Mouse (Mus musculus): ENCODE data around the gene C1qc. TPM values are rescaled to one million over a fixed set of nuclear protein-coding genes. Genes with fewer than 3 reads are reported as not detected.

The C1qc gene
- 71.8 and 90.1 TPM in 2 replicates for total RNA-seq (2014; rRNA removed)
- polyA plus RNA-seq (2015; fragmentation: Nextera tagmentation; extraction: Ambion mirVana): 47.1 and 48.3 TPM in 2 replicates

DNA sequence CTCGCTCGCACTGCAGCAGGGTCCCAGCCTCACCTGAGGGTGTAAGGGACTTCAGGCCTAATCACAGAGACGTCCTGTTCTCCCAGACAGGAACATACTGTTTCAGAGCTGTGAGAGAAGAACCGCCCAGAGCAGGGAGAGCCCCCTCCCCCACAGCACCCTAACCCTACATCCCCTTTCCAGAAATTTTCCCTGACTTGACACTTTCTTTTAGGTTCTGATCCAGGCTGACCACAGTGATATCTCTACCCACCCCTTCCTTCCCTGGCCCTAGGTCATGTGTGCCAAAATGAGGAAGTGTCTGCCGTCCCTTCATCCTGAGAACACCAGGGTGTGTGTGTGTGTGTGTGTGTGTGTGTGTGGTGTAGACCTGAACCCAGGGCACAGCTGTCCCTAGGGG is at the start of gene C1qc:
TSS of gene C1qc (minus strand) at position 255 of the 400 bp plus-strand sequence.
- H3K9me3 ChIP-seq (ENCODE audit: low read length): no peaks in the 10 kb centered on the region
- H3K4me1 ChIP-seq (ENCODE audit: insufficient read depth, low read length): no peaks in the 10 kb centered on the region
- peaks cover 9% of the 10 kb centered on the region for H3K27me3 ChIP-seq (ENCODE audit: insufficient read depth, low read length)
- no peak within 1 kb of the TSS for H3K4me2 ChIP-seq (ENCODE audit: low read depth, low read length)
- no peak within 1 kb of the TSS for H3K4me3 ChIP-seq (ENCODE audit: low read length)
- no peak within 1 kb of the TSS for H3K27ac ChIP-seq
- no peak for DNase-seq (ENCODE audit: low spot score)
- TF ChIP-seq CTCF (IDR thresholded peaks at IDR 0.05; ENCODE audit: low read depth): no peak
- H3K36me3 ChIP-seq (ENCODE audit: insufficient read depth, low read length): no peaks in the 10 kb centered on the region
- ATAC-seq: no peak
- WGBS: 72% methylated on average over 5 of the region's 5 CpGs
- 0 out of 2 replicates have a peak within 1 kb of the TSS, but pooled peaks have one; percentile 1 for H3K9ac ChIP-seq (replicated peaks; ENCODE audit: low read length)

DNA sequence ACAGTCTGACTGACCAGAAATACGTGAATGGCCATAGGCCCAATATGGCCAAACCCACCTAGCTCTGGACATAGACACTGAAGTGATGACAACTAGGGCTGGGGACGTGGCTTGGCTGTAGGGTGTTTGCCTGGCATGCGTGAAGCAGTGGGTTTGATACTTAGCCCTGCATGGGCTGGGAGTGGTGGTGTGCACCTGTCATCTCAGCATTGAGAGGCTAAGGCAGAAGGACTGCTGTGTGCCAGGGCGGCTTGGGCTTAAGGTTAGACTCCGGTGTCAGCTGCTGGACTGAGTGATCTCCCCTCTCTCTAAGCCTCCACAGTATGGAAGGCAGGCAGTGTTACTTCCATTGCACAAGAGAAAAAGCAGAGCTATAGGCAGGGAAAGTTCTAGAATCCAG is 45.1 kb upstream of the C1qc start:
- 0 out of 2 replicates have a peak, but pooled peaks cover 3% of the 10 kb centered on the region for H3K36me3 ChIP-seq (ENCODE audit: insufficient read depth, low read length)
- H3K4me3 ChIP-seq (ENCODE audit: low read length): no peak overlapping the region
- no peaks in the 10 kb centered on the region for H3K27me3 ChIP-seq (ENCODE audit: insufficient read depth, low read length)
- no peak overlapping the region for H3K27ac ChIP-seq
- no peak overlapping the region for H3K9ac ChIP-seq (replicated peaks; ENCODE audit: low read length)
- H3K4me1 ChIP-seq (ENCODE audit: insufficient read depth, low read length): peaks cover 3% of the 10 kb centered on the region; the same call in 1 of the 2 replicates
- H3K9me3 ChIP-seq (ENCODE audit: low read length): no peaks in the 10 kb centered on the region
- ATAC-seq: no peak
- no peak for DNase-seq (ENCODE audit: low spot score)
- WGBS: 75% methylated on average over 5 of the region's 5 CpGs
- TF ChIP-seq CTCF (IDR thresholded peaks at IDR 0.05; ENCODE audit: low read depth): no peak
- H3K4me2 ChIP-seq (ENCODE audit: low read depth, low read length): no peak overlapping the region

DNA sequence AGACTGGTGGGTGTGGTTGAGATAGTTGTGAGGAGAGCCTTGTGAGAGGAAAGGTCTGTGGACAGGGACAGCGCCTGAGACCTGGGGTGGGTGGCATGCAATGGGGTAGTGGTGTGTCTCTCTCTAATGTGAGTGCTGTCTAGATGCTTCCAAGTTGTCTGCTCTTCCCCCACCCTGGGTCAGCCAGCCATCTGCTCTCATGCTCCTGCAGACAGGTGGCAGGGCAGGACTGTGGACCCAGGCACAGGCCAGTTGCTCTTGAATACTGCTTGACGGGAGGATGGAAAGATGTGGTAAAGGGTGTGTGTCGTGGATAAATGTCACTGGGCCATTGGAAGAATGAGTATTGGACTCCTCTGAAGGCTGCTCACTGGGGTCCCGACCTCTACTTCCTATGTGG is 44.5 kb upstream of the C1qc start:
- Histone ChIP-seq H3K27me3 (ENCODE audit: insufficient read depth, low read length) (no peaks in the 10 kb centered on the region), H3K4me1 (ENCODE audit: insufficient read depth, low read length) (peaks cover 3% of the 10 kb centered on the region; the same call in 1 of the 2 replicates), H3K9me3 (ENCODE audit: low read length) (no peaks in the 10 kb centered on the region), H3K4me2 (ENCODE audit: low read depth, low read length) (no peak overlapping the region), H3K27ac (no peak overlapping the region), H3K9ac (replicated peaks; ENCODE audit: low read length) (no peak overlapping the region), H3K36me3 (ENCODE audit: insufficient read depth, low read length) (0 out of 2 replicates have a peak, but pooled peaks cover 3% of the 10 kb centered on the region), H3K4me3 (ENCODE audit: low read length) (no peak overlapping the region)
- DNase-seq (ENCODE audit: low spot score) (no peak), ATAC-seq (no peak)
- TF ChIP-seq CTCF (IDR thresholded peaks at IDR 0.05; ENCODE audit: low read depth): peak; percentile 25; the same call in 1 of the 2 replicates
- WGBS: 68% methylated on average over 4 of the region's 4 CpGs

DNA sequence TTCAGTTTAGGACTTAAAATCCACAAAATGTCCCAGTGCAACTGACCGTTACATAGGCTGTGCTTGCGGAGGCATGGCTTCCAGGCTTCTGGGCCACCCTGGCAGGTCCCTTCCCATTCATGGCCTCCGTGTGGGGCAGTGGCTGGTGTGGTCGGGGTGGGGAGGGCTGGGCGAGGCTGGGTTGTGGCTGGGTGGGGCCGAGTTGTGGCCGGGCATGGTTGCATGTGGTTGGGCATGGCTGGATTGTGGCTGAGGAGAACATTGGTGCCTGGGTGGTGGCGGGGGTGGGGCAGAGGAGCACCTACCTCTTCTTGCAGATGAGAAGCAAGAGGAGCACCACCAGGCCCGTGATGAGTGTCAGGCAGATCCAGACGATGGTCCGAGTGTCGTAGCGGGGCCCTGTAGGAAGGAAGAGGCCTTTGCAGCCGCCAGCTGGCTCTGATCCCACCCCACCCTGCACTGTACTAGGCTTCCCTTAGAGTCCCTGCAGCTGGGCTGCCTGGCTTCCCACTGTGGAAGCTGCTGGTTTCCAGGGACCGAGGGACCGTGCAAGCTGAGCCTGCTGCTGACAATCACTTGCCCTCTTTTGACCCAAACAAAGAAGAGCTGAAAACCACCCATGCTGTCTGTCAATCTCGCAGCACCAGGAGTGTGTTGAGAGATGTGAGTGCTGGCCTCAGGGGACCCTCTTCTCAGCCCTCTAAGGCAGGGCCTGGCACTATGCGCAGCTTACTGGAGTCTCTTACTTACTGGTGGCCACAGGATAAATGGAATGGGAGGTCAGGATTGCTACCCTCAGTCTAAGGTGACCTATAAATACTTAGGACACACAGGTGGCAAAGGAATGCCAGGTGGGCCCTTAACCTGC is 42.1 kb upstream of the C1qc start:
- H3K9me3 ChIP-seq (ENCODE audit: low read length): no peaks in the 10 kb centered on the region
- TF ChIP-seq CTCF (IDR thresholded peaks at IDR 0.05; ENCODE audit: low read depth): no peak
- H3K27ac ChIP-seq: no peak overlapping the region
- H3K4me2 ChIP-seq (ENCODE audit: low read depth, low read length): no peak overlapping the region
- DNase-seq (ENCODE audit: low spot score) (no peak), ATAC-seq (no peak)
- no peak overlapping the region for H3K4me3 ChIP-seq (ENCODE audit: low read length)
- H3K27me3 ChIP-seq (ENCODE audit: insufficient read depth, low read length): no peaks in the 10 kb centered on the region
- H3K4me1 ChIP-seq (ENCODE audit: insufficient read depth, low read length): no peaks in the 10 kb centered on the region
- 0 out of 2 replicates have a peak, but pooled peaks cover 3% of the 10 kb centered on the region for H3K36me3 ChIP-seq (ENCODE audit: insufficient read depth, low read length)
- no peak overlapping the region for H3K9ac ChIP-seq (replicated peaks; ENCODE audit: low read length)
- 43% methylated on average over 18 of the region's 18 CpGs for WGBS

- H3K27me3 ChIP-seq (ENCODE audit: insufficient read depth, low read length): no peaks in the 10 kb centered on the region
- 0 out of 2 replicates have a peak, but pooled peaks cover 3% of the 10 kb centered on the region for H3K36me3 ChIP-seq (ENCODE audit: insufficient read depth, low read length)
- H3K4me3 ChIP-seq (ENCODE audit: low read length): no peak overlapping the region
- H3K4me1 ChIP-seq (ENCODE audit: insufficient read depth, low read length): 0 out of 2 replicates have a peak, but pooled peaks cover 5% of the 10 kb centered on the region
- no peak overlapping the region for H3K27ac ChIP-seq
- DNase-seq (ENCODE audit: low spot score) (no peak), ATAC-seq (no peak)
- H3K4me2 ChIP-seq (ENCODE audit: low read depth, low read length): no peak overlapping the region
- no peak overlapping the region for H3K9ac ChIP-seq (replicated peaks; ENCODE audit: low read length)
- no peaks in the 10 kb centered on the region for H3K9me3 ChIP-seq (ENCODE audit: low read length)
- WGBS: 83% methylated on average over 8 of the region's 8 CpGs
- no peak for TF ChIP-seq CTCF (IDR thresholded peaks at IDR 0.05; ENCODE audit: low read depth)
Measured at GRCm38 (mm10) chr4:136930474-136930873, 37.6 kb upstream of the C1qc start.

- no peaks in the 10 kb centered on the region; the same call in 1 of the 2 replicates for H3K27me3 ChIP-seq (ENCODE audit: insufficient read depth, low read length)
- ATAC-seq (no peak), DNase-seq (ENCODE audit: low spot score) (peak; percentile 71)
- H3K36me3 ChIP-seq (ENCODE audit: insufficient read depth, low read length): 0 out of 2 replicates have a peak, but pooled peaks cover 3% of the 10 kb centered on the region
- H3K4me2 ChIP-seq (ENCODE audit: low read depth, low read length): no peak overlapping the region
- no peak overlapping the region for H3K4me3 ChIP-seq (ENCODE audit: low read length)
- H3K27ac ChIP-seq: no peak overlapping the region
- H3K9me3 ChIP-seq (ENCODE audit: low read length): no peaks in the 10 kb centered on the region
- 0 out of 2 replicates have a peak, but pooled peaks cover 5% of the 10 kb centered on the region for H3K4me1 ChIP-seq (ENCODE audit: insufficient read depth, low read length)
- peak; percentile 76 for TF ChIP-seq CTCF (IDR thresholded peaks at IDR 0.05; ENCODE audit: low read depth)
- 6% methylated on average over 5 of the region's 5 CpGs for WGBS
- H3K9ac ChIP-seq (replicated peaks; ENCODE audit: low read length): no peak overlapping the region
Measured at GRCm38 (mm10) chr4:136928928-136929327, 36.1 kb upstream of the C1qc start.
